17 mouse cellular contexts compared by ENCODE assay signal in the genomic region with DNA sequence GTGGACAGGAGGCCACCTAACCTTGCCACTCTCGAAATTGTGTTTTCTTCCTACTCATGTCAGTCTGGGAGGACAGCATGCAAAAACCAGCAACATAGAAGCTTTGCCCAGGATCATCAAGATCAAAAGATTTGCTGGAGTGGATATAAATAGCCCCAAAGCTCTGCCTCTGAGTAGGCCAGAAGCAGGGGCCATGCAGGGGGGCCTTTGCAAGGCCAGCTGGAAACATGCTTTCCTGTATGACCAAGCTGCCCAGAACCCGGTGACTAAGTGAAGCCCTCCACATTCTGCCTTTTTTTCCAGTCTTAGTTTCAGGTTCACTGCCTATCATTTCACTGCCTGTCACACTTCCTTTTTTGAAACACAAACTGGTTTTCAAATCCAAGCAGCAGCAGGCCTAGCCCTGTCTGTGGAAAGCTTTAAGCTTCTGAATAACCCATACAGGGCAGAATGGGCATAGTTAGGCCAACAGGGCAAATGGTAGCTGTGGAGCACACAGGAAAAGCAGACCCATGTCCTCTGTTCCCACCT. TPM values are rescaled to one million over a fixed set of nuclear protein-coding genes. Genes with fewer than 3 reads are reported as not detected.
DNase-seq lines count a peak whose midpoint lies in the region; ATAC-seq lines count a peak whose summit lies in the region.
"Had no signal": no experiment of that assay in that cellular context is flagged by ENCODE, and none has a peak within 500 bp of the region (broad histone marks: within the 10 kb centered on the region; RNA-seq: fewer than 3 reads in every experiment).

No protein-coding gene starts in this region.

- no peaks in the 10 kb centered on the region for H3K9me3 ChIP-seq in heart, embryonic 13.5 days
- H3K9me3 ChIP-seq in midbrain, embryonic 12.5 days = no peaks in the 10 kb centered on the region
- no peaks in the 10 kb centered on the region for H3K9me3 ChIP-seq in midbrain, embryonic 10.5 days (replicated peaks)
- H3K9me3 ChIP-seq: embryonic facial prominence, embryonic 12.5 days; hindbrain, embryonic 12.5 days; lung, embryonic 15.5 days; neural tube, embryonic 12.5 days had no signal

- peak; percentile 26 for DNase-seq in adrenal gland, postnatal 14 days
- no peak for DNase-seq in adrenal gland, postnatal 10 days
- no peak for DNase-seq in heart, adult 9 months (ENCODE audit: low spot score in 2 of 2)
- no peak for DNase-seq in midbrain, embryonic 10.5 days (ENCODE audit: low spot score)
- peak; percentile 41 for DNase-seq in retina, embryonic 14.5 days (ENCODE audit: low spot score)
- no peak for DNase-seq in spleen, postnatal 14 days (ENCODE audit: low spot score in 2 of 2)
- DNase-seq: adrenal gland, adult 8-10 months; B cell, adult 2 months; cerebellum, adult 2 months; kidney, adult 2 months; right cerebral cortex, postnatal 25 days had no signal

- peak overlapping the region; percentile 83 for H3K27ac ChIP-seq in heart, embryonic 13.5 days (replicated peaks)
- peak overlapping the region; percentile 17 for H3K27ac ChIP-seq in midbrain, embryonic 12.5 days (replicated peaks)
- H3K27ac ChIP-seq in midbrain, embryonic 10.5 days (replicated peaks) = no peak overlapping the region; the same call in 1 of the 2 replicates
- H3K27ac ChIP-seq: embryonic facial prominence, embryonic 12.5 days; hindbrain, embryonic 12.5 days; lung, embryonic 15.5 days; neural tube, embryonic 12.5 days had no signal

- peak overlapping the region; percentile 60; the same call in 1 of the 2 replicates for H3K9ac ChIP-seq in heart, embryonic 13.5 days
- no peak overlapping the region for H3K9ac ChIP-seq in midbrain, embryonic 12.5 days (replicated peaks)
- H3K9ac ChIP-seq: embryonic facial prominence, embryonic 12.5 days; hindbrain, embryonic 12.5 days; lung, embryonic 15.5 days; neural tube, embryonic 12.5 days had no signal

- H3K4me1 ChIP-seq in heart, embryonic 13.5 days = peaks cover 49% of the 10 kb centered on the region
- peaks cover 13% of the 10 kb centered on the region; the same call in 1 of the 2 replicates for H3K4me1 ChIP-seq in midbrain, embryonic 12.5 days
- H3K4me1 ChIP-seq in midbrain, embryonic 10.5 days = peaks cover 15% of the 10 kb centered on the region
- H3K4me1 ChIP-seq: embryonic facial prominence, embryonic 12.5 days; hindbrain, embryonic 12.5 days; neural tube, embryonic 12.5 days had no signal

- no peak for ATAC-seq in heart, embryonic 13.5 days (ENCODE audit: extremely low read depth, insufficient number of reproducible peaks, low FRiP score, low TSS enrichment)
- ATAC-seq in midbrain, embryonic 12.5 days (ENCODE audit: low FRiP score, low read depth) = no peak

- H3K4me3 ChIP-seq in heart, embryonic 13.5 days = no peak overlapping the region
- no peak overlapping the region for H3K4me3 ChIP-seq in midbrain, embryonic 12.5 days
- H3K4me3 ChIP-seq in midbrain, embryonic 10.5 days = no peak overlapping the region
- H3K4me3 ChIP-seq: embryonic facial prominence, embryonic 12.5 days; hindbrain, embryonic 12.5 days; lung, embryonic 15.5 days; neural tube, embryonic 12.5 days had no signal

- no peaks in the 10 kb centered on the region for H3K36me3 ChIP-seq in heart, embryonic 13.5 days
- no peaks in the 10 kb centered on the region for H3K36me3 ChIP-seq in midbrain, embryonic 12.5 days
- no peaks in the 10 kb centered on the region for H3K36me3 ChIP-seq in midbrain, embryonic 10.5 days
- H3K36me3 ChIP-seq: embryonic facial prominence, embryonic 12.5 days; hindbrain, embryonic 12.5 days; lung, embryonic 15.5 days; neural tube, embryonic 12.5 days had no signal

- WGBS in heart, embryonic 13.5 days = 16% methylated on average over 2 of the region's 2 CpGs
- WGBS in midbrain, embryonic 12.5 days = 39% methylated on average over 2 of the region's 2 CpGs
- WGBS in midbrain, embryonic 10.5 days = 57% methylated on average over 2 of the region's 2 CpGs

- H3K27me3 ChIP-seq in heart, embryonic 13.5 days (replicated peaks) = no peaks in the 10 kb centered on the region
- no peaks in the 10 kb centered on the region for H3K27me3 ChIP-seq in midbrain, embryonic 12.5 days
- no peaks in the 10 kb centered on the region for H3K27me3 ChIP-seq in midbrain, embryonic 10.5 days (ENCODE audit: low read depth, poor library complexity, severe bottlenecking)
- H3K27me3 ChIP-seq: embryonic facial prominence, embryonic 12.5 days; hindbrain, embryonic 12.5 days; lung, embryonic 15.5 days; neural tube, embryonic 12.5 days had no signal

- peak overlapping the region; percentile 33 for H3K4me2 ChIP-seq in heart, embryonic 13.5 days
- H3K4me2 ChIP-seq in midbrain, embryonic 12.5 days (replicated peaks) = no peak overlapping the region
- H3K4me2 ChIP-seq: embryonic facial prominence, embryonic 12.5 days; hindbrain, embryonic 12.5 days; lung, embryonic 15.5 days; neural tube, embryonic 12.5 days had no signal

RNA-seq across cellular contexts. Expression of a gene that starts 19.1 kb away (rescaled TPM):
- 86.8 and 88.7 TPM in 2 replicates for total RNA-seq in adrenal gland, postnatal 14 days (2021)
- 10 to 100 TPM; 82.0 to 90.7 TPM for total RNA-seq in adrenal gland, postnatal 10 days (2021)
- polyA plus RNA-seq in heart, embryonic 13.5 days (2015; fragmentation: Nextera tagmentation; extraction: Ambion mirVana) = 13.5 and 14.3 TPM in 2 replicates
- polyA plus RNA-seq in midbrain, embryonic 12.5 days (2016; fragmentation: Nextera tagmentation; extraction: Ambion mirVana) = 16.3 and 16.4 TPM in 2 replicates
- polyA plus RNA-seq in midbrain, embryonic 10.5 days (2016; fragmentation: Nextera tagmentation; extraction: Ambion mirVana) = 9.3 and 10.7 TPM in 2 replicates

Comparison
In these comparisons a context has a peak if more than half of its experiments do, and no peak if none do; other contexts are left out.
1. DNase-seq: peak in adrenal gland, postnatal 14 days (single experiment) and retina, embryonic 14.5 days (single experiment); none in adrenal gland, postnatal 10 days (single experiment), heart, adult 9 months (0 of 2), midbrain, embryonic 10.5 days (single experiment) and spleen, postnatal 14 days (0 of 2).